Mouse (Mus musculus) myocyte (in vitro differentiated cells): ENCODE results near the gene BC030499. TPM values are rescaled to one million over a fixed set of nuclear protein-coding genes. Genes with fewer than 3 reads are reported as not detected.

Source experiments
- H3K27me3 ChIP-seq: one replicate; pipeline ENCODE4 v1.6.1; 2011; ENCODE audit not compliant: control insufficient read depth, insufficient read depth, insufficient read length
- H3K36me3 ChIP-seq: one replicate; pipeline ENCODE4 v1.6.1; 2011; ENCODE audit not compliant: control insufficient read depth, insufficient read depth
- H3K4me2 ChIP-seq: one replicate; pipeline ENCODE4 v1.6.1; 2011; ENCODE audit warnings: low read depth, control low read depth
- H3K4me3 ChIP-seq: one replicate; pipeline ENCODE4 v1.5.1; 2011; ENCODE audit warnings: mild to moderate bottlenecking, control low read depth, moderate library complexity
- H3K79me2 ChIP-seq: one replicate; pipeline ENCODE4 v1.6.1; 2011; ENCODE audit not compliant: control insufficient read depth, insufficient read depth
- H3ac ChIP-seq: one replicate; pipeline ENCODE4 v1.6.1; 2011; ENCODE audit not compliant: control insufficient read depth, insufficient read length
- CEBPB ChIP-seq: IDR thresholded peaks from 2 replicates; pipeline ENCODE4 v1.6.1; 2011; ENCODE audit warnings: mild to moderate bottlenecking, moderate library complexity; ENCODE audit not compliant: poor library complexity, insufficient read depth, severe bottlenecking
- E2F4 ChIP-seq: IDR thresholded peaks from one replicate; pipeline ENCODE4 v1.6.1; 2011; ENCODE audit warnings: mild to moderate bottlenecking, control low read depth, moderate library complexity; ENCODE audit not compliant: insufficient read depth
- MAX ChIP-seq: IDR thresholded peaks from one replicate; pipeline ENCODE4 v1.6.1; 2011; ENCODE audit warnings: low read depth, mild to moderate bottlenecking, control low read depth
- MYOD1 ChIP-seq, 3 experiments: IDR thresholded peaks; one replicate each; pipeline ENCODE4 v1.6.1; 2011; ENCODE audit warnings: control low read depth in 2 of 3, low read depth in 2 of 3, mild to moderate bottlenecking in 2 of 3, moderate library complexity in 1 of 3; ENCODE audit not compliant: insufficient read length in 2 of 3, control insufficient read depth in 1 of 3
- MYOG ChIP-seq, 3 experiments: IDR thresholded peaks; one replicate each; pipeline ENCODE4 v1.6.1; 2011; ENCODE audit warnings: control low read depth in 2 of 3, low read depth in 2 of 3, mild to moderate bottlenecking in 2 of 3; ENCODE audit not compliant: insufficient read length in 2 of 3, control insufficient read depth in 1 of 3, insufficient read depth in 1 of 3
- POLR2A ChIP-seq: IDR thresholded peaks from one replicate; pipeline ENCODE4 v1.6.1; 2011; ENCODE audit warnings: low read depth, mild to moderate bottlenecking, control low read depth, moderate library complexity; ENCODE audit not compliant: insufficient read length
- POLR2AphosphoS2 ChIP-seq: IDR thresholded peaks from one replicate; pipeline ENCODE4 v1.6.1; 2011; ENCODE audit warnings: low read depth, control low read depth; ENCODE audit not compliant: insufficient read length
- REST ChIP-seq: IDR thresholded peaks from one replicate; pipeline ENCODE4 v1.6.1; 2011; ENCODE audit warnings: mild to moderate bottlenecking, control low read depth, moderate library complexity; ENCODE audit not compliant: insufficient read depth, insufficient read length
- SRF ChIP-seq: IDR thresholded peaks from one replicate; pipeline ENCODE4 v1.6.1; 2011; ENCODE audit warnings: low read depth; ENCODE audit not compliant: control insufficient read depth, insufficient read length
- TCF12 ChIP-seq: IDR thresholded peaks from one replicate; pipeline ENCODE4 v1.6.1; 2011; ENCODE audit warnings: mild to moderate bottlenecking, control low read depth; ENCODE audit not compliant: poor library complexity, insufficient read depth, severe bottlenecking
- TCF3 ChIP-seq: IDR thresholded peaks from one replicate; pipeline ENCODE4 v1.6.1; 2011; ENCODE audit warnings: low read depth, control low read depth; ENCODE audit not compliant: insufficient read length
- USF1 ChIP-seq: IDR thresholded peaks from one replicate; pipeline ENCODE4 v1.6.1; 2011; ENCODE audit warnings: low read depth, mild to moderate bottlenecking, control low read depth, moderate library complexity
- polyA plus RNA-seq: library from polyadenylated mRNA; unstranded; fragments of >200 nt; fragmentation: generic; extraction: Trizol; gene quantifications from one replicate; pipeline ENCODE4 v1.2.1, GENCODE M21; 2012; ENCODE audit warnings: missing spikeins

Gene BC030499
- 0.20 TPM for polyA plus RNA-seq

- peaks cover 45% of the 10 kb centered on the region for H3K36me3 ChIP-seq
- TF ChIP-seq MAX: no peak
- no peak for TF ChIP-seq E2F4
- TF ChIP-seq POLR2AphosphoS2: no peak
- no peak for TF ChIP-seq USF1
- no peaks in the 10 kb centered on the region for H3K27me3 ChIP-seq
- no peaks in the 10 kb centered on the region for H3K79me2 ChIP-seq
- H3ac ChIP-seq: no peak within 1 kb of the TSS
- H3K4me2 ChIP-seq: no peak within 1 kb of the TSS
- H3K4me3 ChIP-seq: no peak within 1 kb of the TSS
Measured at GRCm38 (mm10) chr11:78290654-78291053, at the start of gene BC030499. Gene BC030499 (plus strand): TSS chr11:78290841.

GRCm38 (mm10) chr11:78245261-78245626 is 45.4 kb upstream of the BC030499 start:
- no peaks in the 10 kb centered on the region for H3K36me3 ChIP-seq
- H3K79me2 ChIP-seq: peaks cover 92% of the 10 kb centered on the region
- H3K27me3 ChIP-seq: no peaks in the 10 kb centered on the region
- H3K4me3 ChIP-seq: peak overlapping the region; percentile 97
- TF ChIP-seq SRF (no peak), MYOD1 (IDR thresholded peaks at IDR 0.05; ENCODE audit: control insufficient read depth in 1 of 3, insufficient read length in 2 of 3, low read depth in 2 of 3) (peak in 1 of 3 experiments; percentile 1)
- peak overlapping the region; percentile 74 for H3K4me2 ChIP-seq
- H3ac ChIP-seq: peak overlapping the region; percentile 72

- Histone ChIP-seq H3K36me3 (no peaks in the 10 kb centered on the region), H3K4me2 (peak within 1 kb of the TSS; percentile 85), H3ac (peak within 1 kb of the TSS; percentile 72), H3K4me3 (peak within 1 kb of the TSS; percentile 97), H3K79me2 (peaks cover 90% of the 10 kb centered on the region), H3K27me3 (no peaks in the 10 kb centered on the region)
- TF ChIP-seq SRF (no peak), MYOG (IDR thresholded peaks at IDR 0.05; ENCODE audit: control insufficient read depth in 1 of 3, insufficient read depth in 1 of 3, insufficient read length in 2 of 3, low read depth in 2 of 3) (no peak), POLR2AphosphoS2 (peak; percentile 97), POLR2A (peak; percentile 98), MAX (no peak), TCF3 (no peak), CEBPB (no peak)
Measured at GRCm38 (mm10) chr11:78245627-78246317, 44.9 kb upstream of the BC030499 start, which contains the start of the genes Sdf2 and Supt6. Gene Sdf2 (plus strand): TSS chr11:78245746. Gene Supt6 (minus strand): TSS chr11:78245987.

- Histone ChIP-seq H3K4me3 (peak overlapping the region; percentile 97), H3ac (peak overlapping the region; percentile 72)
- TF ChIP-seq REST: no peak
- TF ChIP-seq MYOD1 (IDR thresholded peaks at IDR 0.05; ENCODE audit: control insufficient read depth in 1 of 3, insufficient read length in 2 of 3, low read depth in 2 of 3): no peak
- TF ChIP-seq TCF3: no peak
- TF ChIP-seq POLR2A: no peak
- no peak for TF ChIP-seq CEBPB
- no peak for TF ChIP-seq TCF12
- no peak for TF ChIP-seq SRF
- TF ChIP-seq E2F4: no peak
- TF ChIP-seq POLR2AphosphoS2: no peak
- TF ChIP-seq MAX: no peak
Measured at GRCm38 (mm10) chr11:78246318-78247011, 44.2 kb upstream of the BC030499 start.

GRCm38 (mm10) chr11:78247012-78247348 is 43.7 kb upstream of the BC030499 start:
- no peak for TF ChIP-seq REST
- TF ChIP-seq POLR2A: no peak
- no peak for TF ChIP-seq MYOD1 (IDR thresholded peaks at IDR 0.05; ENCODE audit: control insufficient read depth in 1 of 3, insufficient read length in 2 of 3, low read depth in 2 of 3)
- TF ChIP-seq POLR2AphosphoS2: no peak
- no peak for TF ChIP-seq TCF12
- no peak for TF ChIP-seq E2F4
- no peak for TF ChIP-seq CEBPB
- TF ChIP-seq MYOG (IDR thresholded peaks at IDR 0.05; ENCODE audit: control insufficient read depth in 1 of 3, insufficient read depth in 1 of 3, insufficient read length in 2 of 3, low read depth in 2 of 3): no peak
- no peak for TF ChIP-seq SRF
- TF ChIP-seq USF1: no peak
- TF ChIP-seq TCF3: no peak
- TF ChIP-seq MAX: no peak
- peak overlapping the region; percentile 97 for H3K4me3 ChIP-seq
- H3ac ChIP-seq: no peak overlapping the region
- H3K79me2 ChIP-seq: peaks cover 82% of the 10 kb centered on the region
- no peaks in the 10 kb centered on the region for H3K27me3 ChIP-seq
- H3K36me3 ChIP-seq: peaks cover 6% of the 10 kb centered on the region
- H3K4me2 ChIP-seq: peak overlapping the region; percentile 85

More at GRCm38 (mm10) chr11:78246318-78247011, 44.2 kb upstream of the BC030499 start:
- peaks cover 84% of the 10 kb centered on the region for H3K79me2 ChIP-seq
- H3K36me3 ChIP-seq: peaks cover 6% of the 10 kb centered on the region
- no peaks in the 10 kb centered on the region for H3K27me3 ChIP-seq
- H3K4me2 ChIP-seq: peak overlapping the region; percentile 85
